Mouse (Mus musculus) midbrain, embryonic 12.5 days (tissue): Measurements from ENCODE around the gene Inip. TPM values are rescaled to one million over a fixed set of nuclear protein-coding genes. Genes with fewer than 3 reads are reported as not detected.

ENCODE experiments used
- ATAC-seq: fragments of 200-750 bp; cut with Nextera tagmentation; 2 replicates; pipeline ENCODE4 v1.8.0; 2017; ENCODE audit warnings: low read depth, moderate TSS enrichment, moderate library complexity; ENCODE audit not compliant: low FRiP score
- H3K27ac ChIP-seq: fragments of 300-500 bp; sonication (generic); replicated peaks from 2 replicates; pipeline ENCODE4 v1.5.1; 2016; ENCODE audit warnings: mild to moderate bottlenecking
- H3K27me3 ChIP-seq: fragments of 300-500 bp; sonication (generic); 2 replicates; pipeline ENCODE4 v1.6.1; 2016; ENCODE audit warnings: mild to moderate bottlenecking
- H3K36me3 ChIP-seq: fragments of 300-500 bp; sonication (generic); 2 replicates; pipeline ENCODE4 v1.6.1; 2016
- H3K4me1 ChIP-seq: fragments of 300-500 bp; sonication (generic); 2 replicates; pipeline ENCODE4 v1.6.1; 2016
- H3K4me2 ChIP-seq: fragments of 300-500 bp; sonication (generic); replicated peaks from 2 replicates; pipeline ENCODE4 v1.6.1; 2016; ENCODE audit warnings: mild to moderate bottlenecking, moderate library complexity
- H3K4me3 ChIP-seq: fragments of 300-500 bp; sonication (generic); 2 replicates; pipeline ENCODE4 v1.5.1; 2016; ENCODE audit warnings: mild to moderate bottlenecking
- H3K9ac ChIP-seq: fragments of 300-500 bp; sonication (generic); replicated peaks from 2 replicates; pipeline ENCODE4 v1.6.1; 2016; ENCODE audit warnings: mild to moderate bottlenecking, moderate library complexity
- H3K9me3 ChIP-seq: fragments of 300-500 bp; sonication (generic); 2 replicates; pipeline ENCODE4 v1.6.1; 2016; ENCODE audit warnings: mild to moderate bottlenecking
- WGBS: fragments of 180-500 bp; shearing (Covaris S2); methylation state at CpG from one replicate; pipeline ENCODE4 v1.1.7; 2016; 5-methylcytosine and 5-hydroxymethylcytosine counted together
- polyA plus RNA-seq: library from polyadenylated mRNA; unstranded; fragments of >200 nt; fragmentation: Nextera tagmentation; extraction: Ambion mirVana; gene quantifications from 2 replicates; pipeline ENCODE4 v1.2.1, GENCODE M21; 2016

Inip gene
- 94.5 and 101 TPM in 2 replicates for polyA plus RNA-seq

DNA sequence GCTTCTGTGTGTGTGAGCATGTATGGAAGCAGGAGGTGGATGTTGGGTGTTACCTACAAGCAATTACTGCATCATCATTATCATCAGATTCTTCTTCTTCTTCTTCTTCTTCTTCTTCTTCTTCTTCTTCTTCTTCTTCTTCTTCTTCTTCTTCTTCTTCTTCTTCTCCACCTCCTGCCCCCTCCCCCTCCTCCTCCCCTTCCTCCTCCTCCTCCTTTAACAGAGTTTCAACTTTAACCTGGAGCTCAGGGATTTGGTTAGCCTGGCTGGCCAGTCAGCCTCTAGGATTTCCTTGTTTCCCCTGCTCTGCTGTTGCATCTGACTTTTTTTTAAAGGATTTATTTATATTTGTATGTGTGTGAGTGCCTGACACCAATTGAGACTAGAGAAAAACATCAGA, at the start of gene Inip:
Gene Inip, minus strand, starts transcription at position 101 of the 400 bp plus-strand sequence.
- H3K27ac ChIP-seq: no peak within 1 kb of the TSS
- no peak for ATAC-seq
- peaks cover 3% of the 10 kb centered on the region; the same call in 1 of the 2 replicates for H3K27me3 ChIP-seq
- no peak within 1 kb of the TSS for H3K4me2 ChIP-seq
- H3K9ac ChIP-seq: no peak within 1 kb of the TSS
- no peaks in the 10 kb centered on the region for H3K9me3 ChIP-seq
- no peaks in the 10 kb centered on the region for H3K36me3 ChIP-seq
- no peak within 1 kb of the TSS for H3K4me3 ChIP-seq
- no peaks in the 10 kb centered on the region for H3K4me1 ChIP-seq

DNA sequence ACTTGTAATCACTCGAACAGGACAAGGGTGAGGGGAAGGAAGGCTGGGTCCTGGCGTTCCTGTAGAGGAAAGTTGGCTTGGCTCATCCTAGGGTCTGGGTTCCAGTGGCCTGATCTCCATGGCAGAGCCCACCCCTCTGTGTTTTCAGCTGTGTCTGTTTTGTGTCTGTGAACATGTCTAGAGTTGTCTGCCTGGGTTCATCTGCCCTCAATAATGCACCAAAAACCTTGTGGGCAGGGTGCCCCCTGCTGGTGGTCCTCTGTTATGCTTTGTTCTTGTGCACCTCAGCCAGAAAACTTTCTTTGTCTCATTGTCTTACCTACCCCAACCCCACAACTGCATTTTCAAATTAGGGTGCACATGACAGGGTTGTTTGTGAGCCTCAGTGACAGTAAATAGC, 48.8 kb upstream of the Inip start:
- no peak overlapping the region for H3K4me2 ChIP-seq
- H3K9ac ChIP-seq: no peak overlapping the region
- peaks cover 4% of the 10 kb centered on the region; the same call in 1 of the 2 replicates for H3K9me3 ChIP-seq
- WGBS: 83% methylated on average over 2 of the region's 2 CpGs
- no peak overlapping the region for H3K4me3 ChIP-seq
- ATAC-seq: 0 out of 2 replicates have a peak, but pooled peaks have one; percentile 34
- no peaks in the 10 kb centered on the region; the same call in 1 of the 2 replicates for H3K36me3 ChIP-seq
- no peaks in the 10 kb centered on the region for H3K27me3 ChIP-seq
- no peak overlapping the region for H3K27ac ChIP-seq
- H3K4me1 ChIP-seq: no peaks in the 10 kb centered on the region

GRCm38 (mm10) chr4:59847447-59847846, 46.1 kb upstream of the Inip start:
- peaks cover 4% of the 10 kb centered on the region; the same call in 1 of the 2 replicates for H3K9me3 ChIP-seq
- ATAC-seq: no peak
- no peaks in the 10 kb centered on the region for H3K4me1 ChIP-seq
- no peak overlapping the region for H3K9ac ChIP-seq
- H3K4me3 ChIP-seq: no peak overlapping the region
- WGBS: 94% methylated on average over 5 of the region's 5 CpGs
- H3K27me3 ChIP-seq: no peaks in the 10 kb centered on the region
- H3K27ac ChIP-seq: no peak overlapping the region
- H3K4me2 ChIP-seq: no peak overlapping the region
- H3K36me3 ChIP-seq: no peaks in the 10 kb centered on the region; the same call in 1 of the 2 replicates

DNA sequence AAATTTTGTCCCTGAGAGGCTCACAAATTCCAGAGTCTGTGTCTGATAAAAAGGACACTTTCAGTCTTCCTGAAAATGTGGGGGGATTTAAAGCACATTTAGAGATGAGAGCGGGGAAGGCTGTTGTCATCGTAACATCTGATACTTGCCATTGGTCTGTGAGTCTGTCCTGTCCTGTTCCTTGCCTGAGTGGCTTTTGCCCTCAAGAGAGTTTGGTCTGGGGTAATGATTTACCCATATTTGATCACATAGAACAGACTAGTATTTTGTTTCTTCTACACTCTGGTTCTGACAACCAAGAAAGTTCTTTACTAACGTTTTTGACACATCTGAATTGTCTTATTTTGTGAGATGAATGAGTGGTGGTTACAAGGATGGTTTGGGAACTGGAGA, 43.9 kb upstream of the Inip start:
- 94% methylated on average over 3 of the region's 3 CpGs for WGBS
- no peaks in the 10 kb centered on the region; the same call in 1 of the 2 replicates for H3K36me3 ChIP-seq
- H3K9me3 ChIP-seq: peaks cover 4% of the 10 kb centered on the region; the same call in 1 of the 2 replicates
- H3K27ac ChIP-seq: no peak overlapping the region
- H3K4me1 ChIP-seq: no peaks in the 10 kb centered on the region
- H3K4me3 ChIP-seq: no peak overlapping the region
- ATAC-seq: no peak
- no peak overlapping the region for H3K9ac ChIP-seq
- no peak overlapping the region for H3K4me2 ChIP-seq
- no peaks in the 10 kb centered on the region for H3K27me3 ChIP-seq

DNA sequence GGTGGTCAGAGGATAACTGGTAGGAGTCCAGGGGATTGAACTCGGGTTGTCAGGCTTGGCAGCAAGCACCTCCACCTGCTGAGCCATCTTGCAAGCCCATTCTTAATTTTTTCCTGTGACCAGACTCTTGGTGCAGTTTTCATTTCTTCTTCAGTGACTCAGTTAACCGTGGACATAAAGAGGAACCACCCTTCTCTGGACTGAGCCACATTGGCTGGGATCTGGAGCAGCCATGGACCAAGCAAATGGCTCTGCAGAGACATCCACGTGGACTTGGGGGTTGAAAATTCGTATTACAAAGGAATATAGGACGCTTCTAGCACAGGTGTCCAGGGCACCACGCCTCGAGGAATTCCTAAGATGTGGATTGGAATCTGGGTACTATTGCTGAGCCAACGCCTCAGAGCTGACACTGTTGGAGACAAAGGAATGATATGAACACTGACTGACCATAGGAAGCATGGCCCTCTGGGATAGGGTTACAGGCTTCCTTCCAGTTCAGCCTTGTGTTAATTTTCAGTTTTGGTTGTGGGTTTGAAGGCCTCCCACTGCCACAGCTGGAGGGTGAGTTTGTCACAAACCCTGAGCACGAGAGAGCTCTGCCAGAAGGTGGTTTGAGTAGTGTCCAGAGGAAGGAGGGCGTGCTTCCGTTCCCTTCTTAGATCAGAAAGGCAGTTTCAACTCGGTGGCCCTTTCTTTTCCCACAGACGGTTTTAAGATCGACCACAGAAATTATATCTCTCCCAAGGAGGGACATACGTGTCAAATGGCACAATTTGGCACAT, 43.3 kb upstream of the Inip start:
- no peaks in the 10 kb centered on the region for H3K27me3 ChIP-seq

GRCm38 (mm10) chr4:59837659-59838058, 36.3 kb upstream of the Inip start:
- H3K4me1 ChIP-seq: no peaks in the 10 kb centered on the region
- no peak overlapping the region for H3K9ac ChIP-seq
- no peak overlapping the region for H3K27ac ChIP-seq
- 84% methylated on average over 7 of the region's 7 CpGs for WGBS
- no peak overlapping the region for H3K4me3 ChIP-seq
- no peaks in the 10 kb centered on the region for H3K36me3 ChIP-seq
- H3K9me3 ChIP-seq: no peaks in the 10 kb centered on the region
- H3K27me3 ChIP-seq: no peaks in the 10 kb centered on the region
- no peak overlapping the region for H3K4me2 ChIP-seq
- ATAC-seq: no peak

More for the DNA sequence above, 43.3 kb upstream of the Inip start:
- H3K9me3 ChIP-seq: peaks cover 4% of the 10 kb centered on the region; the same call in 1 of the 2 replicates
- whole genome bisulfite sequencing: 87% methylated on average over 15 of the region's 15 CpGs
- no peak overlapping the region for H3K9ac ChIP-seq
- ATAC-seq: no peak
- H3K4me1 ChIP-seq: no peaks in the 10 kb centered on the region
- no peaks in the 10 kb centered on the region; the same call in 1 of the 2 replicates for H3K36me3 ChIP-seq
- H3K4me3 ChIP-seq: no peak overlapping the region
- no peak overlapping the region for H3K27ac ChIP-seq
- no peak overlapping the region for H3K4me2 ChIP-seq

- Histone ChIP-seq H3K9me3 (no peaks in the 10 kb centered on the region), H3K27ac (no peak overlapping the region), H3K9ac (no peak overlapping the region), H3K36me3 (no peaks in the 10 kb centered on the region), H3K4me3 (no peak overlapping the region), H3K4me1 (no peaks in the 10 kb centered on the region), H3K27me3 (no peaks in the 10 kb centered on the region), H3K4me2 (no peak overlapping the region)
- 79% methylated on average over 6 of the region's 6 CpGs for WGBS
- no peak for ATAC-seq
These were observed 31.4 kb upstream of the Inip start for GRCm38 (mm10) chr4:59832810-59833209.

DNA sequence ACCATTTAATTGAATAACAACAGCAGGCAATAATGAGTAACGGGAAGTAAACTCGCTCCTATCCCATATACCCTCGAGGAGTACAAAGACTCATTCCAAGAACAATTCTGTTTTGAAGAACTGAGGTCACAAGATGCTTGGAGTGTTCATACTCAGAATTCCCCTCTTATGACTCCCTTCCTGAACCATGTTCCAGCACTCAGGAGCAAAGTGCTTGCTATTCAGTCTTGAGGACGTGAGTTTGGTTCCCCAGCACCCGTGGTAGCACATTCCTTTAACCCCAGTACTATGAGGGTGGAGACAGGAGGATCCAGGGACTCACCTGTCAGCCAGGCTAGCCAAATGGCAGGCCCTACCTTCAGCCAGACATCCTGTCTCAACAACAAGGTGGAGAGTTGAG, 29.6 kb upstream of the Inip start:
- 86% methylated on average over 5 of the region's 5 CpGs for WGBS
- no peaks in the 10 kb centered on the region for H3K9me3 ChIP-seq
- no peak overlapping the region for H3K27ac ChIP-seq
- no peak overlapping the region for H3K4me2 ChIP-seq
- no peaks in the 10 kb centered on the region for H3K27me3 ChIP-seq
- H3K4me3 ChIP-seq: no peak overlapping the region
- H3K9ac ChIP-seq: no peak overlapping the region
- no peaks in the 10 kb centered on the region for H3K36me3 ChIP-seq
- no peak for ATAC-seq
- no peaks in the 10 kb centered on the region for H3K4me1 ChIP-seq

GRCm38 (mm10) chr4:59829072-59829471, 27.7 kb upstream of the Inip start:
- no peaks in the 10 kb centered on the region; the same call in 1 of the 2 replicates for H3K36me3 ChIP-seq
- no peak overlapping the region for H3K27ac ChIP-seq
- no peak overlapping the region for H3K9ac ChIP-seq
- WGBS: 86% methylated on average over 4 of the region's 4 CpGs
- no peak overlapping the region for H3K4me3 ChIP-seq
- H3K4me2 ChIP-seq: no peak overlapping the region
- ATAC-seq: no peak
- H3K9me3 ChIP-seq: no peaks in the 10 kb centered on the region
- no peaks in the 10 kb centered on the region for H3K27me3 ChIP-seq
- no peaks in the 10 kb centered on the region for H3K4me1 ChIP-seq

GRCm38 (mm10) chr4:59826381-59826780, 25.0 kb upstream of the Inip start:
- no peaks in the 10 kb centered on the region for H3K9me3 ChIP-seq
- no peak overlapping the region for H3K9ac ChIP-seq
- WGBS: 86% methylated on average over 5 of the region's 5 CpGs
- no peaks in the 10 kb centered on the region for H3K27me3 ChIP-seq
- H3K4me3 ChIP-seq: no peak overlapping the region
- no peak for ATAC-seq
- no peak overlapping the region for H3K27ac ChIP-seq
- H3K4me2 ChIP-seq: no peak overlapping the region
- H3K36me3 ChIP-seq: no peaks in the 10 kb centered on the region; the same call in 1 of the 2 replicates
- H3K4me1 ChIP-seq: no peaks in the 10 kb centered on the region

DNA sequence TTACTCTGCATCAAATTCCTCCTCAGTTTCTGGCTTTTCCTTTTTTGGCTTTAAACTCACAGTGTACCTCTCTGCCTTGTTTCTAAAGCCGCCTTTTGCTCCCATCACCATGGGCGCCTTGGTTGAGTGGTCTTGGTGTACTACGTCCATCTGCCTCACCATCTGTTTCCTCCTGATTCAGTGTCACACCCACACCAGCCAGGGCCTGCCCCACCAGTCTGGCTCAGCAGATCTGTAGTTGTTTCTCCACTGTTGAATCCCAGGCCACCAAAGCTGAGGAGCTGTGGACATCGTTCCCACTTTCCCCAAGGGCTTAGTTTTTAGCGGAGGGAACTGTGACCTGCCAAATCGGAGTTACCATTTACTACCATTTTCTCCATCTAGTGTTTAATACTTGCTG, 24.2 kb upstream of the Inip start:
- Histone ChIP-seq H3K9me3 (no peaks in the 10 kb centered on the region), H3K4me2 (no peak overlapping the region), H3K4me1 (no peaks in the 10 kb centered on the region), H3K4me3 (no peak overlapping the region), H3K9ac (no peak overlapping the region), H3K36me3 (no peaks in the 10 kb centered on the region; the same call in 1 of the 2 replicates), H3K27me3 (no peaks in the 10 kb centered on the region), H3K27ac (no peak overlapping the region)
- 87% methylated on average over 6 of the region's 6 CpGs for WGBS
- ATAC-seq: no peak

DNA sequence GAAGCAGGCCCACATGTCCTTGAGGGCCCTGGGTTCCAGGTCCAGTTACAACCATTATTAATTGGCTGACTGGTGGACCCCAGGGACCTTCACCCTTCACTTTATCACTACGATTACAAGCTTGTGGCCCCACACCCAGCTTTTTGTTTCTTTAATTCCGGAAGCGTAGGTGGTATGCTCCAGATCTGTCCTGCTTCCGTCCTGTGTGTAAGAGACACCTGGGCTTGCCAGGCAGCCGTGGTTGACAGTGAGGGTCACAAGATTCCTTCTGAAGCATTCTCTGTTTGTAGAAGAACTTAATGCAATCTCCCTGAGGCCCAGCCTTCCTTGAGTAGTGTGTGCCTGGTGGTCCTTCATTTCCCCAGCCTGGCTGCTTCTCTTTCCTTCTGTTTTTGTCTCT, 23.5 kb upstream of the Inip start:
- no peak overlapping the region for H3K27ac ChIP-seq
- no peaks in the 10 kb centered on the region; the same call in 1 of the 2 replicates for H3K36me3 ChIP-seq
- 92% methylated on average over 5 of the region's 5 CpGs for WGBS
- ATAC-seq: no peak
- H3K27me3 ChIP-seq: no peaks in the 10 kb centered on the region
- H3K9ac ChIP-seq: no peak overlapping the region
- no peak overlapping the region for H3K4me3 ChIP-seq
- H3K4me2 ChIP-seq: no peak overlapping the region
- H3K9me3 ChIP-seq: no peaks in the 10 kb centered on the region
- H3K4me1 ChIP-seq: peaks cover under 1% of the 10 kb centered on the region; the same call in 1 of the 2 replicates
